Mouse (Mus musculus) neural tube, embryonic 10.5 days (tissue): ENCODE measurements around the gene Zfp239.

Source experiments
- DNase-seq: peaks from one replicate; pipeline ENCODE4 v3.0.0-alpha.2; 2017; ENCODE audit warnings: low spot score; ENCODE audit errors: extremely low spot score

The Zfp239 gene

GRCm38 (mm10) chr6:117906590-117907271 lies 44.8 kb downstream of the Zfp239 start:
- DNase-seq, result peak; percentile 98

GRCm38 (mm10) chr6:117907301-117907978 lies 45.5 kb downstream of the Zfp239 start:
- peak; percentile 86 for DNase-seq

- no peak for DNase-seq
Measured at GRCm38 (mm10) chr6:117907979-117908355, 46.1 kb downstream of the Zfp239 start.

GRCm38 (mm10) chr6:117908424-117908900 lies 46.6 kb downstream of the Zfp239 start:
- DNase-seq, result peak; percentile 29

- DNase-seq, result no peak
Measured at GRCm38 (mm10) chr6:117910120-117910661, 48.3 kb downstream of the Zfp239 start.

GRCm38 (mm10) chr6:117914541-117914940 lies 52.6 kb downstream of the Zfp239 start:
- no peak for DNase-seq

GRCm38 (mm10) chr6:117916205-117916736 lies 54.4 kb downstream of the Zfp239 start:
- no peak for DNase-seq

GRCm38 (mm10) chr6:117916737-117917426 lies 55.0 kb downstream of the Zfp239 start:
- DNase-seq, result peak; percentile 86

GRCm38 (mm10) chr6:117917576-117917975 lies 55.7 kb downstream of the Zfp239 start:
- DNase-seq, result peak; percentile 68

GRCm38 (mm10) chr6:117918043-117918442 lies 56.1 kb downstream of the Zfp239 start:
- no peak for DNase-seq

GRCm38 (mm10) chr6:117920659-117921640 lies 59.0 kb downstream of the Zfp239 start:
- no peak for DNase-seq

GRCm38 (mm10) chr6:117922041-117922440 lies 60.1 kb downstream of the Zfp239 start:
- DNase-seq, result no peak
